Mouse (Mus musculus): ENCODE results near the gene Stab2.

DNA sequence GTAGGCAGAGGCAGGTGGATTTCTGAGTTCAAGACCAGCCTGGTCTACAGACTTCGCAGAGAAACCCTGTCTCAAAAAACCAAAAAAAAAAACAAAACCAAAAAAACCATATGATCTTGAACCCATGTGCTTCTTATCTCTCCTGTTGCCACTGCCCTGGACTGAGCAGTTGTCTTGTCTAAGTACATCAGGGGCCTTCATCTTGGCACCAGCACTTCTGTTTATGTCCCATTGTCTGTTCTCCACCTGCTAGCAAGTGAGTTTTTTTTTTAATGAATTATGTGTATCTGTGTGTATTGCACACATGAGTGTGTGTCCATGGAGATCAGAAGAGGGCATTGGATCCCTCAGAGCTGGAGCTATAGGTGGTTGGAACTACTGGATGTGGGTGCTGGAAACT, 200.5 kb downstream of the Stab2 start:
- TF ChIP-seq EP300 (IDR thresholded peaks at IDR 0.05; ENCODE audit: low read depth) (no peak), CTCF (IDR thresholded peaks at IDR 0.05; ENCODE audit: low read depth) (no peak)
